Mouse (Mus musculus): ENCODE data around the gene Mia. TPM values are rescaled to one million over a fixed set of nuclear protein-coding genes. Genes with fewer than 3 reads are reported as not detected.

Gene Mia
- total and polyA plus RNA-seq, 2 experiments from 2014 or later: 17.6 to 20.6 TPM

DNA sequence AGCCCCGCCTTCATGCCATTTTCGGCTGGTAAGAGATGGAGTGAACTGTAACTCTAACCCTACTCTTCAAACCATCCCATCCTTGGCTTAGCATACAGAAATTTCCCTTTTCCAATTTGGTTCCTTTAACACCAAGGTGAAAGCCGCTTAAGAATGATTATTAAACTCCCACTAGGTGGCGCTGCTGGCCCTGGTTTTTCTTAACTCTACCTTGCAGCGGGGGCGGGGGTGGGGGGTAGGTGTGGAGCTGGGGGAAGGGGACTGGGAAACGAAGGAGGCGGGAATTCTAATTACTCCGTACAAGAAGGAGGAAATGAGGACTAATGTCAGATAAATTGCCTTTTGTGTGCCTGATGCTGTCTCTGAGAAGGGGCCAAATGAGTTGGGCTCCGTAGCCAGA is 48.4 kb downstream of the Mia start:
- H3K27ac ChIP-seq (ENCODE audit: low read depth, low read length): no peak overlapping the region
- H3K9me3 ChIP-seq (ENCODE audit: low read length): no peaks in the 10 kb centered on the region
- WGBS: 15% methylated on average over 10 of the region's 10 CpGs
- DNase-seq (ENCODE audit: low spot score) (peak; percentile 77), ATAC-seq (ENCODE audit: low FRiP score) (no peak)
- H3K36me3 ChIP-seq (ENCODE audit: insufficient read depth, low read length): no peaks in the 10 kb centered on the region
- no peak overlapping the region for H3K4me2 ChIP-seq (ENCODE audit: low read depth, low read length, poor library complexity, severe bottlenecking)
- no peak overlapping the region for H3K9ac ChIP-seq (replicated peaks; ENCODE audit: low read length, poor library complexity, severe bottlenecking)
- H3K27me3 ChIP-seq (ENCODE audit: insufficient read depth, low read length): no peaks in the 10 kb centered on the region
- H3K4me3 ChIP-seq (ENCODE audit: low read depth, low read length): no peak overlapping the region
- TF ChIP-seq CTCF (IDR thresholded peaks at IDR 0.05): peak; percentile 61
- H3K4me1 ChIP-seq (ENCODE audit: insufficient read depth, low read length): no peaks in the 10 kb centered on the region

DNA sequence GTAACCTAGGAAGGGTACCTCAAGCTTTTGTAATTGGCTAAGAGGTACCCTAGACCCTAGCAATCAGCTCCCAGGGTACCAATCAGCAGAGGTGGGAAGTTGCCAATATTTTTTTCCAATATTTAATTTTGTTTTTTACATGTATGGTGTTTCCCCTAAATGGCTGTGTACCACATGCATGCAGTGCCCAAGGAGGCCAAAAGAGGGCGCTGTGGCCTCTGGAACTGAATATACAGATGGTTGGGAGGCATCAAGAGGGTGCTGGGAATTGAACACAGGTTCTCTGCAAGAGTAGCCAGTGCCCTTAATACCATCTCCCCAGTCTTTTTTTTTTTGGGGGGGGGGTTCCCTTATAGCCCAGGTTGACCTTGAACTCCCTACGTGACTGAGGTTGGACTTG is 49.6 kb downstream of the Mia start:
- no peak overlapping the region for H3K4me3 ChIP-seq (ENCODE audit: low read depth, low read length)
- 70% methylated on average over 2 of the region's 2 CpGs for WGBS
- no peaks in the 10 kb centered on the region for H3K27me3 ChIP-seq (ENCODE audit: insufficient read depth, low read length)
- no peak overlapping the region for H3K27ac ChIP-seq (ENCODE audit: low read depth, low read length)
- no peak overlapping the region for H3K9ac ChIP-seq (replicated peaks; ENCODE audit: low read length, poor library complexity, severe bottlenecking)
- DNase-seq (ENCODE audit: low spot score) (no peak), ATAC-seq (ENCODE audit: low FRiP score) (no peak)
- H3K4me1 ChIP-seq (ENCODE audit: insufficient read depth, low read length): no peaks in the 10 kb centered on the region
- peak; percentile 32 for TF ChIP-seq CTCF (IDR thresholded peaks at IDR 0.05)
- no peak overlapping the region for H3K4me2 ChIP-seq (ENCODE audit: low read depth, low read length, poor library complexity, severe bottlenecking)
- H3K36me3 ChIP-seq (ENCODE audit: insufficient read depth, low read length): no peaks in the 10 kb centered on the region
- H3K9me3 ChIP-seq (ENCODE audit: low read length): no peaks in the 10 kb centered on the region

DNA sequence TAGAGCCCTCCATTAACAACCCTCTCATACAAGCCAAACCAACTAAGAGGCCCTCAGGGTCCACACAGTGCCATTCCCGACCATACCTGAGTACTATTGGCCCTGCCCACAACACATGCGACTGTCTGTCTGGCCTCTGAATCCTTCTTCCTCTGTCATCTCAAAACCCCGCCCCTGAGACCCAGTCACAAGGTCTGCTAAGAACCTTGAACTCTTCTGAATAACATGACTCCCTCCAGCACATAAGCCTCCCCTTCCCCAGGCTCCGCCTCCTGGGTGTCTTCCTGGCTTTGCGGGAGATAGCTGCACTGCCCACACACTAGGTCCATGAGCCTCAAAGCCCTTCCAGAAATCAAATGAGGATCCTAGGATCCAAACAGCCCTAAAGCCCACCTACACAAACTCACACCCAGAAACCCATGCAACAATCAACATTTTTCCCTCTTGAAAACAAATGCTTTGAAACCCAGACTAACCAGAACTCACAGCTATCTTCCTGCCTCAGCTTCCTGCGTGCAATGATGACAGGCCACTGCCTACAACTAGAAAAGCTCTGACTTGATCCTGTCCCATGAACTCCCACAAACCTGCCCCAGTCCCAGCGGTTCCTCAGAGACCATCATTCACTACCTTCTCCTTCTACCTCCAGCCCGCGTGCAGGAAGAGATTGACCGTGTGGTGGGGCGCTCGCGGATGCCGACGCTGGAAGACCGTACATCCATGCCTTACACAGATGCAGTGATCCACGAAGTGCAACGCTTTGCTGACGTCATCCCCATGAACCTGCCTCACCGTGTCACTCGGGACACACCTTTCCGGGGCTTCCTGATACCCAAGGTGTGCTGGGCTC is 50.2 kb downstream of the Mia start:
- Histone ChIP-seq H3K4me3 (ENCODE audit: low read depth, low read length) (no peak overlapping the region), H3K27ac (ENCODE audit: low read depth, low read length) (no peak overlapping the region), H3K36me3 (ENCODE audit: insufficient read depth, low read length) (no peaks in the 10 kb centered on the region), H3K4me2 (ENCODE audit: low read depth, low read length, poor library complexity, severe bottlenecking) (no peak overlapping the region), H3K27me3 (ENCODE audit: insufficient read depth, low read length) (no peaks in the 10 kb centered on the region), H3K9me3 (ENCODE audit: low read length) (no peaks in the 10 kb centered on the region), H3K9ac (replicated peaks; ENCODE audit: low read length, poor library complexity, severe bottlenecking) (no peak overlapping the region), H3K4me1 (ENCODE audit: insufficient read depth, low read length) (no peaks in the 10 kb centered on the region)
- DNase-seq (ENCODE audit: low spot score): no peak
- no peak for ATAC-seq (ENCODE audit: low FRiP score)
- WGBS: 91% methylated on average over 22 of the region's 22 CpGs
- no peak for TF ChIP-seq CTCF (IDR thresholded peaks at IDR 0.05)

GRCm38 (mm10) chr7:27129811-27130210 is 51.1 kb downstream of the Mia start:
- no peaks in the 10 kb centered on the region for H3K27me3 ChIP-seq (ENCODE audit: insufficient read depth, low read length)
- no peak for DNase-seq (ENCODE audit: low spot score)
- TF ChIP-seq CTCF (IDR thresholded peaks at IDR 0.05): no peak
- WGBS: 90% methylated on average over 12 of the region's 12 CpGs
- no peak overlapping the region for H3K27ac ChIP-seq (ENCODE audit: low read depth, low read length)
- H3K4me3 ChIP-seq (ENCODE audit: low read depth, low read length): no peak overlapping the region
- H3K9ac ChIP-seq (replicated peaks; ENCODE audit: low read length, poor library complexity, severe bottlenecking): no peak overlapping the region
- H3K36me3 ChIP-seq (ENCODE audit: insufficient read depth, low read length): no peaks in the 10 kb centered on the region
- H3K4me1 ChIP-seq (ENCODE audit: insufficient read depth, low read length): no peaks in the 10 kb centered on the region
- no peak overlapping the region for H3K4me2 ChIP-seq (ENCODE audit: low read depth, low read length, poor library complexity, severe bottlenecking)
- H3K9me3 ChIP-seq (ENCODE audit: low read length): no peaks in the 10 kb centered on the region
- ATAC-seq (ENCODE audit: low FRiP score): no peak

MicroRNAs encoded within 50 kb of the gene (microRNA counts, 519-probe panel; counts per million panel counts)
- microRNA mmu-miR-1191: 528 counts per million, percentile 58 among the panel's probes with 10 or more counts

Small RNA genes within 50 kb of the gene (microRNA-seq; reads per million reads assigned to microRNA genes)
- 2.0 reads per million for gene Mir1191 (ENCODE audit: borderline number of aligned reads)
- gene Mir3101 (ENCODE audit: borderline number of aligned reads): not detected

Other genes starting within 250 kb of the Mia start
- gene Cyp2a22, start 241.8 kb downstream of the Mia start, total RNA-seq (2014; rRNA removed): not detected in 2 replicates
- gene Cyp2a22, start 241.8 kb downstream of the Mia start, polyA plus RNA-seq (2015; fragmentation: Nextera tagmentation; extraction: Ambion mirVana): not detected in 2 replicates
- not detected in 2 replicates for gene Cyp2a12, start 152.1 kb downstream of the Mia start, total RNA-seq (2014; rRNA removed)
- gene Cyp2a12, start 152.1 kb downstream of the Mia start, polyA plus RNA-seq (2015; fragmentation: Nextera tagmentation; extraction: Ambion mirVana): not detected in 2 replicates
- 0.55 and 0.57 TPM in 2 replicates for gene Cyp2f2, start 61.2 kb downstream of the Mia start, total RNA-seq (2014; rRNA removed)
- gene Cyp2f2, start 61.2 kb downstream of the Mia start, polyA plus RNA-seq (2015; fragmentation: Nextera tagmentation; extraction: Ambion mirVana): 0.32 and 0.39 TPM in 2 replicates
- not detected in 2 replicates for gene Cyp2t4, start 27.4 kb downstream of the Mia start, total RNA-seq (2014; rRNA removed)
- 0.29 and 0.30 TPM in 2 replicates for gene Cyp2t4, start 27.4 kb downstream of the Mia start, polyA plus RNA-seq (2015; fragmentation: Nextera tagmentation; extraction: Ambion mirVana)
- 104 and 116 TPM in 2 replicates for gene Egln2, start 14.4 kb downstream of the Mia start, total RNA-seq (2014; rRNA removed)
- 80.7 and 85.6 TPM in 2 replicates for gene Egln2, start 14.4 kb downstream of the Mia start, polyA plus RNA-seq (2015; fragmentation: Nextera tagmentation; extraction: Ambion mirVana)
- 60.5 and 65.6 TPM in 2 replicates for gene Rab4b, start 2.3 kb downstream of the Mia start, total RNA-seq (2014; rRNA removed)
- 138 and 142 TPM in 2 replicates for gene Rab4b, start 2.3 kb downstream of the Mia start, polyA plus RNA-seq (2015; fragmentation: Nextera tagmentation; extraction: Ambion mirVana)
- 2.0 TPM in 1 of 2 replicates, not detected in the other for gene Gm21983, start 71 bp downstream of the Mia start, total RNA-seq (2014; rRNA removed)
- gene Gm21983, start 71 bp downstream of the Mia start, polyA plus RNA-seq (2015; fragmentation: Nextera tagmentation; extraction: Ambion mirVana): not detected in 2 replicates
- 5.9 and 8.7 TPM in 2 replicates for gene BC024978, start 14.6 kb upstream of the Mia start, total RNA-seq (2014; rRNA removed)
- 2.3 and 2.8 TPM in 2 replicates for gene BC024978, start 14.6 kb upstream of the Mia start, polyA plus RNA-seq (2015; fragmentation: Nextera tagmentation; extraction: Ambion mirVana)
- 138 and 142 TPM in 2 replicates for gene Snrpa, start 15.1 kb upstream of the Mia start, total RNA-seq (2014; rRNA removed)
- 147 and 151 TPM in 2 replicates for gene Snrpa, start 15.1 kb upstream of the Mia start, polyA plus RNA-seq (2015; fragmentation: Nextera tagmentation; extraction: Ambion mirVana)
- 15.3 and 17.3 TPM in 2 replicates for gene Itpkc, start 47.5 kb upstream of the Mia start, total RNA-seq (2014; rRNA removed)
- gene Itpkc, start 47.5 kb upstream of the Mia start, polyA plus RNA-seq (2015; fragmentation: Nextera tagmentation; extraction: Ambion mirVana): 4.7 and 5.4 TPM in 2 replicates
- 24.8 and 26.0 TPM in 2 replicates for gene Coq8b, start 51.9 kb upstream of the Mia start, total RNA-seq (2014; rRNA removed)
- 15.1 and 16.7 TPM in 2 replicates for gene Coq8b, start 51.9 kb upstream of the Mia start, polyA plus RNA-seq (2015; fragmentation: Nextera tagmentation; extraction: Ambion mirVana)
- gene Numbl, start 77.3 kb upstream of the Mia start, total RNA-seq (2014; rRNA removed): 111 and 147 TPM in 2 replicates
- 59.8 and 60.9 TPM in 2 replicates for gene Numbl, start 77.3 kb upstream of the Mia start, polyA plus RNA-seq (2015; fragmentation: Nextera tagmentation; extraction: Ambion mirVana)
- 25.3 and 44.3 TPM in 2 replicates for gene Ltbp4, start 156.5 kb upstream of the Mia start, total RNA-seq (2014; rRNA removed)
- gene Ltbp4, start 156.5 kb upstream of the Mia start, polyA plus RNA-seq (2015; fragmentation: Nextera tagmentation; extraction: Ambion mirVana): 13.6 and 16.0 TPM in 2 replicates
- 36.3 and 42.7 TPM in 2 replicates for gene Shkbp1, start 174.9 kb upstream of the Mia start, total RNA-seq (2014; rRNA removed)
- 24.1 and 25.1 TPM in 2 replicates for gene Shkbp1, start 174.9 kb upstream of the Mia start, polyA plus RNA-seq (2015; fragmentation: Nextera tagmentation; extraction: Ambion mirVana)
- not detected in 2 replicates for gene Gm20479, start 176.3 kb upstream of the Mia start, total RNA-seq (2014; rRNA removed)
- gene Gm20479, start 176.3 kb upstream of the Mia start, polyA plus RNA-seq (2015; fragmentation: Nextera tagmentation; extraction: Ambion mirVana): not detected in 2 replicates

Data from midbrain, postnatal 0 days (tissue).